Mouse (Mus musculus) neutrophil, adult 65 days (primary cell): Measurements from ENCODE around the gene Zfp101. TPM values are rescaled to one million over a fixed set of nuclear protein-coding genes. Genes with fewer than 3 reads are reported as not detected.

ENCODE experiments used
- total RNA-seq: library from RNA; stranded (reverse); gene quantifications from 2 replicates; pipeline ENCODE4 v1.2.4, GENCODE M21; 2023

Gene Zfp101
- 12.0 and 14.6 TPM in 2 replicates for total RNA-seq

GRCm38 (mm10) chr17:33394182-33395034 is at the start of gene Zfp101:
Gene Zfp101 (minus strand): TSS chr17:33394641.

GRCm38 (mm10) chr17:33432019-33432946 is 37.8 kb upstream of the Zfp101 start, which contains the start of gene Actl9:
Gene Actl9 (plus strand): TSS chr17:33432896.

GRCm38 (mm10) chr17:33358411-33359384 is 35.7 kb downstream of the Zfp101 start, which contains the start of gene Zfp81:
Gene Zfp81 (minus strand): TSS chr17:33358878.

Other genes starting within 250 kb of the Zfp101 start
- gene Olfr55, start 226.2 kb downstream of the Zfp101 start, total RNA-seq, result not detected in 2 replicates
- not detected in 2 replicates for gene Olfr239, start 203.3 kb downstream of the Zfp101 start, total RNA-seq
- not detected in 2 replicates for gene Olfr1564, start 173.0 kb downstream of the Zfp101 start, total RNA-seq
- 2.0 and 2.2 TPM in 2 replicates for gene Zfp955a, start 139.5 kb downstream of the Zfp101 start, total RNA-seq
- 0.09 and 0.22 TPM in 2 replicates for gene Olfr63, start 130.0 kb downstream of the Zfp101 start, total RNA-seq
- 1.6 and 2.8 TPM in 2 replicates for gene Zfp955b, start 105.1 kb downstream of the Zfp101 start, total RNA-seq
- gene Zfp81, start 35.8 kb downstream of the Zfp101 start, total RNA-seq, result 3.7 and 3.8 TPM in 2 replicates
- gene Actl9, start 38.3 kb upstream of the Zfp101 start, total RNA-seq, result not detected in 2 replicates
- gene Adamts10, start 129.6 kb upstream of the Zfp101 start, total RNA-seq, result 37.2 and 56.6 TPM in 2 replicates
- 489 and 545 TPM in 2 replicates for gene Myo1f, start 161.1 kb upstream of the Zfp101 start, total RNA-seq
- gene Zfp414, start 234.4 kb upstream of the Zfp101 start, total RNA-seq, result 64.9 and 67.7 TPM in 2 replicates
- gene Pram1, start 243.4 kb upstream of the Zfp101 start, total RNA-seq, result 306 and 399 TPM in 2 replicates